ENCODE assay signal across 16 mouse cellular contexts in genomic region chr19:53788621-53789331, GRCm38 (mm10).
DNase-seq lines count a peak whose midpoint lies in the region; ATAC-seq and TF ChIP-seq lines count a peak whose summit lies in the region.
"Had no signal": no experiment of that assay in that cellular context is flagged by ENCODE, and none has a peak within 500 bp of the region (broad histone marks: within the 10 kb centered on the region; RNA-seq: fewer than 3 reads in every experiment).

No protein-coding gene starts in this region.

- H3K36me3 ChIP-seq in forebrain, embryonic 10.5 days (replicated peaks), result no peaks in the 10 kb centered on the region
- no peaks in the 10 kb centered on the region for H3K36me3 ChIP-seq in forebrain, postnatal 0 days (ENCODE audit: insufficient read depth)
- no peaks in the 10 kb centered on the region for H3K36me3 ChIP-seq in intestine, embryonic 16.5 days (ENCODE audit: control insufficient read depth, insufficient read depth, low read length)
- no peaks in the 10 kb centered on the region for H3K36me3 ChIP-seq in neural tube, embryonic 15.5 days
- H3K36me3 ChIP-seq: embryonic facial prominence, embryonic 10.5 days; limb, embryonic 10.5 days; midbrain, embryonic 10.5 days had no signal

- H3K9me3 ChIP-seq in forebrain, embryonic 10.5 days, result no peaks in the 10 kb centered on the region
- no peaks in the 10 kb centered on the region for H3K9me3 ChIP-seq in forebrain, postnatal 0 days (ENCODE audit: low read length)
- no peaks in the 10 kb centered on the region for H3K9me3 ChIP-seq in intestine, embryonic 16.5 days (ENCODE audit: control insufficient read depth, low read length)
- H3K9me3 ChIP-seq in neural tube, embryonic 15.5 days (replicated peaks), result no peaks in the 10 kb centered on the region
- H3K9me3 ChIP-seq: embryonic facial prominence, embryonic 10.5 days; limb, embryonic 10.5 days; midbrain, embryonic 10.5 days had no signal

- no peak for TF ChIP-seq CTCF in forebrain, postnatal 0 days (IDR thresholded peaks at IDR 0.05; ENCODE audit: low read depth)

- peaks cover 2% of the 10 kb centered on the region; the same call in 1 of the 2 replicates for H3K4me1 ChIP-seq in forebrain, embryonic 10.5 days
- no peaks in the 10 kb centered on the region for H3K4me1 ChIP-seq in forebrain, postnatal 0 days (ENCODE audit: insufficient read depth)
- H3K4me1 ChIP-seq in intestine, embryonic 16.5 days (ENCODE audit: control insufficient read depth, insufficient read depth, low read length), result peaks cover 6% of the 10 kb centered on the region
- H3K4me1 ChIP-seq in neural tube, embryonic 15.5 days, result peaks cover 11% of the 10 kb centered on the region
- H3K4me1 ChIP-seq: midbrain, embryonic 10.5 days had no signal

- H3K27me3 ChIP-seq in forebrain, embryonic 10.5 days (ENCODE audit: poor library complexity, severe bottlenecking), result peaks cover 6% of the 10 kb centered on the region; the same call in 1 of the 2 replicates
- H3K27me3 ChIP-seq in forebrain, postnatal 0 days (ENCODE audit: insufficient read depth, low read length), result no peaks in the 10 kb centered on the region
- no peaks in the 10 kb centered on the region for H3K27me3 ChIP-seq in intestine, embryonic 16.5 days (replicated peaks; ENCODE audit: control insufficient read depth, insufficient read depth, low read length)
- H3K27me3 ChIP-seq in neural tube, embryonic 15.5 days (replicated peaks), result no peaks in the 10 kb centered on the region

- WGBS in forebrain, embryonic 10.5 days, result 90% methylated on average over 14 of the region's 14 CpGs
- WGBS in forebrain, postnatal 0 days, result 87% methylated on average over 14 of the region's 14 CpGs
- WGBS in intestine, embryonic 16.5 days, result 64% methylated on average over 14 of the region's 14 CpGs
- 92% methylated on average over 14 of the region's 14 CpGs for WGBS in neural tube, embryonic 15.5 days

- 0 out of 2 replicates have a peak overlapping the region, but pooled peaks have one; percentile 16 for H3K27ac ChIP-seq in forebrain, embryonic 10.5 days
- H3K27ac ChIP-seq in forebrain, postnatal 0 days (ENCODE audit: low read depth, low read length), result no peak overlapping the region
- no peak overlapping the region for H3K27ac ChIP-seq in intestine, embryonic 16.5 days (ENCODE audit: low read length)
- no peak overlapping the region for H3K27ac ChIP-seq in neural tube, embryonic 15.5 days (replicated peaks)
- H3K27ac ChIP-seq: embryonic facial prominence, embryonic 10.5 days; hindbrain, postnatal 0 days; limb, embryonic 10.5 days; midbrain, embryonic 10.5 days had no signal

- DNase-seq in forebrain, embryonic 10.5 days (ENCODE audit: extremely low spot score, low spot score), result no peak
- DNase-seq in forebrain, postnatal 0 days, result no peak
- DNase-seq in c-Kit-positive CD71-positive TER-119-positive erythroid progenitor cells, embryonic 14.5 days (ENCODE audit: low spot score), result peak; percentile 70
- DNase-seq in adipocyte (ENCODE audit: low spot score), result no peak
- DNase-seq: adrenal gland, postnatal 10 days; cerebellum, postnatal 10 days; kidney, postnatal 14 days; thymus, postnatal 14 days had no signal

- no peak overlapping the region for H3K4me2 ChIP-seq in forebrain, postnatal 0 days (ENCODE audit: low read depth)
- no peak overlapping the region for H3K4me2 ChIP-seq in intestine, embryonic 16.5 days (ENCODE audit: low read depth, low read length)
- no peak overlapping the region for H3K4me2 ChIP-seq in neural tube, embryonic 15.5 days

- no peak for ATAC-seq in forebrain, postnatal 0 days
- ATAC-seq in intestine, embryonic 16.5 days, result peak; percentile 87
- ATAC-seq in megakaryocyte progenitor cell, adult 5-6 weeks (replicated peaks; ENCODE audit: poor library complexity), result peak; percentile 55; the same call in 1 of the 2 replicates
- no peak for ATAC-seq in neural tube, embryonic 15.5 days (ENCODE audit: low FRiP score)
- ATAC-seq in inflammation-experienced regulatory T-cells, adult 6 months, result no peak
- ATAC-seq: hindbrain, postnatal 0 days had no signal

- H3K9ac ChIP-seq in forebrain, postnatal 0 days, result no peak overlapping the region
- no peak overlapping the region for H3K9ac ChIP-seq in intestine, embryonic 16.5 days (ENCODE audit: low read depth, low read length)
- no peak overlapping the region for H3K9ac ChIP-seq in neural tube, embryonic 15.5 days (replicated peaks)

- H3K4me3 ChIP-seq in forebrain, embryonic 10.5 days, result no peak overlapping the region
- no peak overlapping the region for H3K4me3 ChIP-seq in forebrain, postnatal 0 days (ENCODE audit: low read depth, low read length)
- H3K4me3 ChIP-seq in intestine, embryonic 16.5 days (ENCODE audit: low read length), result no peak overlapping the region
- H3K4me3 ChIP-seq in neural tube, embryonic 15.5 days (replicated peaks), result no peak overlapping the region
- H3K4me3 ChIP-seq: embryonic facial prominence, embryonic 10.5 days; limb, embryonic 10.5 days; midbrain, embryonic 10.5 days had no signal

Comparison
In these comparisons a context has a peak if more than half of its experiments do, and no peak if none do; other contexts are left out.
1. ATAC-seq: peak in intestine, embryonic 16.5 days (single experiment) and megakaryocyte progenitor cell, adult 5-6 weeks (single experiment); none in forebrain, postnatal 0 days (single experiment), neural tube, embryonic 15.5 days (single experiment) and inflammation-experienced regulatory T-cells, adult 6 months (single experiment).